Mouse (Mus musculus) liver, embryonic 11.5 days (tissue): ENCODE measurements around the gene Il22ra1. TPM values are rescaled to one million over a fixed set of nuclear protein-coding genes. Genes with fewer than 3 reads are reported as not detected.

Source experiments
- ATAC-seq: fragments of 200-750 bp; cut with Nextera tagmentation; replicated peaks from 2 replicates; pipeline ENCODE4 v1.8.0; 2017; ENCODE audit warnings: moderate number of reproducible peaks, mild to moderate bottlenecking, moderate TSS enrichment, moderate library complexity; ENCODE audit not compliant: low FRiP score
- DNase-seq: peaks from one replicate; pipeline ENCODE4 v3.0.0-alpha.2; 2017; ENCODE audit warnings: low spot score
- H3K27ac ChIP-seq: fragments of 300-500 bp; sonication (generic); 2 replicates; pipeline ENCODE4 v1.5.1; 2014; ENCODE audit warnings: mild to moderate bottlenecking, low read depth, low read length, control low read depth
- H3K27me3 ChIP-seq: fragments of 300-500 bp; sonication (generic); replicated peaks from 2 replicates; pipeline ENCODE4 v1.6.1; 2014; ENCODE audit warnings: low read length, mixed read lengths; ENCODE audit not compliant: control insufficient read depth, insufficient read depth
- H3K36me3 ChIP-seq: fragments of 300-500 bp; sonication (generic); 2 replicates; pipeline ENCODE4 v1.6.1; 2014; ENCODE audit warnings: mild to moderate bottlenecking, low read length, moderate library complexity, mixed read lengths; ENCODE audit not compliant: control insufficient read depth, insufficient read depth
- H3K4me1 ChIP-seq: fragments of 300-500 bp; sonication (generic); replicated peaks from 2 replicates; pipeline ENCODE4 v1.6.1; 2014; ENCODE audit warnings: low read length, mixed read lengths; ENCODE audit not compliant: control insufficient read depth, insufficient read depth
- H3K4me2 ChIP-seq: fragments of 300-500 bp; sonication (generic); 2 replicates; pipeline ENCODE4 v1.6.1; 2014; ENCODE audit warnings: mild to moderate bottlenecking, control low read depth, moderate library complexity
- H3K4me3 ChIP-seq: fragments of 300-500 bp; sonication (generic); 2 replicates; pipeline ENCODE4 v1.5.1; 2014; ENCODE audit warnings: low read depth, low read length, control low read depth
- H3K9ac ChIP-seq: fragments of 300-500 bp; sonication (generic); 2 replicates; pipeline ENCODE4 v1.6.1; 2014; ENCODE audit warnings: low read depth, low read length, control low read depth
- H3K9me3 ChIP-seq: fragments of 300-500 bp; sonication (generic); 2 replicates; pipeline ENCODE4 v1.6.1; 2016; ENCODE audit warnings: low read length, inconsistent platforms, mixed read lengths; ENCODE audit not compliant: control insufficient read depth
- WGBS: fragments of 180-500 bp; shearing (Covaris S2); extraction: QIAGEN DNeasy Blood & Tissue Kit; methylation state at CpG from one replicate; pipeline ENCODE4 v1.1.7; 2014; 5-methylcytosine and 5-hydroxymethylcytosine counted together
- polyA plus RNA-seq: library from polyadenylated mRNA; unstranded; fragments of >200 nt; fragmentation: Nextera tagmentation; extraction: Ambion mirVana; gene quantifications from 2 replicates; pipeline ENCODE4 v1.2.1, GENCODE M21; 2014

Il22ra1 gene
- polyA plus RNA-seq, 1 experiment from 2014 or later, result 0.10 TPM

- no peaks in the 10 kb centered on the region for H3K9me3 ChIP-seq
- H3K4me2 ChIP-seq, result no peak overlapping the region
- H3K27ac ChIP-seq, result no peak overlapping the region
- ATAC-seq (no peak), DNase-seq (no peak)
- H3K4me1 ChIP-seq, result peaks cover 2% of the 10 kb centered on the region; the same call in 1 of the 2 replicates
- H3K36me3 ChIP-seq, result no peaks in the 10 kb centered on the region
- H3K4me3 ChIP-seq, result no peak overlapping the region
- no peaks in the 10 kb centered on the region for H3K27me3 ChIP-seq
- H3K9ac ChIP-seq, result no peak overlapping the region
- WGBS, result 42% methylated on average over 4 of the region's 4 CpGs
Measured at GRCm38 (mm10) chr4:135758331-135758730, 30.4 kb downstream of the Il22ra1 start.

GRCm38 (mm10) chr4:135758825-135759224, 30.9 kb downstream of the Il22ra1 start:
- no peaks in the 10 kb centered on the region for H3K36me3 ChIP-seq
- no peaks in the 10 kb centered on the region; the same call in 1 of the 2 replicates for H3K4me1 ChIP-seq
- 38% methylated on average over 6 of the region's 6 CpGs for WGBS
- no peak for DNase-seq
- no peaks in the 10 kb centered on the region for H3K27me3 ChIP-seq
- no peak overlapping the region for H3K27ac ChIP-seq
- no peak overlapping the region for H3K9ac ChIP-seq
- no peak overlapping the region for H3K4me2 ChIP-seq
- ATAC-seq, result no peak
- no peaks in the 10 kb centered on the region for H3K9me3 ChIP-seq
- no peak overlapping the region for H3K4me3 ChIP-seq

- Histone ChIP-seq H3K27me3 (no peaks in the 10 kb centered on the region), H3K4me2 (no peak within 1 kb of the TSS), H3K27ac (no peak within 1 kb of the TSS), H3K4me3 (no peak within 1 kb of the TSS), H3K36me3 (no peaks in the 10 kb centered on the region), H3K9ac (no peak within 1 kb of the TSS), H3K4me1 (no peaks in the 10 kb centered on the region; the same call in 1 of the 2 replicates), H3K9me3 (no peaks in the 10 kb centered on the region)
- WGBS, result 58% methylated on average over 10 of the region's 10 CpGs
- ATAC-seq (no peak), DNase-seq (no peak)
Measured at GRCm38 (mm10) chr4:135759356-135759976, 31.5 kb downstream of the Il22ra1 start, which contains the start of gene Myom3. Gene Myom3, plus strand, starts transcription at chr4:135759715.

- no peaks in the 10 kb centered on the region for H3K9me3 ChIP-seq
- no peaks in the 10 kb centered on the region; the same call in 1 of the 2 replicates for H3K4me1 ChIP-seq
- DNase-seq (no peak), ATAC-seq (no peak)
- H3K27me3 ChIP-seq, result no peaks in the 10 kb centered on the region
- no peak overlapping the region for H3K4me2 ChIP-seq
- no peaks in the 10 kb centered on the region for H3K36me3 ChIP-seq
- H3K9ac ChIP-seq, result no peak overlapping the region
- WGBS, result 71% methylated on average over 8 of the region's 8 CpGs
- no peak overlapping the region for H3K4me3 ChIP-seq
- no peak overlapping the region for H3K27ac ChIP-seq
Measured at GRCm38 (mm10) chr4:135761048-135761447, 33.1 kb downstream of the Il22ra1 start.

- no peak overlapping the region for H3K9ac ChIP-seq
- no peak overlapping the region for H3K27ac ChIP-seq
- no peak overlapping the region for H3K4me2 ChIP-seq
- WGBS, result 83% methylated on average over 7 of the region's 7 CpGs
- no peaks in the 10 kb centered on the region; the same call in 1 of the 2 replicates for H3K4me1 ChIP-seq
- DNase-seq, result no peak
- no peaks in the 10 kb centered on the region for H3K27me3 ChIP-seq
- H3K9me3 ChIP-seq, result no peaks in the 10 kb centered on the region
- H3K36me3 ChIP-seq, result no peaks in the 10 kb centered on the region
- H3K4me3 ChIP-seq, result no peak overlapping the region
- ATAC-seq, result no peak
Measured at GRCm38 (mm10) chr4:135761569-135761968, 33.6 kb downstream of the Il22ra1 start.

GRCm38 (mm10) chr4:135762251-135762906, 34.4 kb downstream of the Il22ra1 start:
- ATAC-seq (peak; percentile 82), DNase-seq (peak; percentile 74)
- 8% methylated on average over 19 of the region's 19 CpGs for WGBS
- Histone ChIP-seq H3K4me1 (no peaks in the 10 kb centered on the region; the same call in 1 of the 2 replicates), H3K27me3 (no peaks in the 10 kb centered on the region), H3K9me3 (no peaks in the 10 kb centered on the region), H3K4me3 (peak overlapping the region; percentile 19; the same call in 1 of the 2 replicates), H3K9ac (no peak overlapping the region), H3K27ac (no peak overlapping the region), H3K4me2 (peak overlapping the region; percentile 70), H3K36me3 (no peaks in the 10 kb centered on the region)

GRCm38 (mm10) chr4:135764700-135765099, 36.7 kb downstream of the Il22ra1 start:
- H3K36me3 ChIP-seq, result no peaks in the 10 kb centered on the region
- H3K4me3 ChIP-seq, result no peak overlapping the region
- H3K27me3 ChIP-seq, result no peaks in the 10 kb centered on the region
- H3K4me2 ChIP-seq, result no peak overlapping the region
- ATAC-seq (no peak), DNase-seq (no peak)
- H3K9me3 ChIP-seq, result no peaks in the 10 kb centered on the region
- no peaks in the 10 kb centered on the region; the same call in 1 of the 2 replicates for H3K4me1 ChIP-seq
- H3K9ac ChIP-seq, result no peak overlapping the region
- WGBS, result 91% methylated on average over 13 of the region's 13 CpGs
- H3K27ac ChIP-seq, result no peak overlapping the region

- DNase-seq, result no peak
- H3K4me3 ChIP-seq, result no peak overlapping the region
- no peaks in the 10 kb centered on the region; the same call in 1 of the 2 replicates for H3K4me1 ChIP-seq
- ATAC-seq, result no peak
- no peak overlapping the region for H3K4me2 ChIP-seq
- no peaks in the 10 kb centered on the region for H3K9me3 ChIP-seq
- H3K36me3 ChIP-seq, result no peaks in the 10 kb centered on the region
- no peak overlapping the region for H3K9ac ChIP-seq
- 71% methylated on average over 8 of the region's 8 CpGs for WGBS
- H3K27me3 ChIP-seq, result no peaks in the 10 kb centered on the region
- H3K27ac ChIP-seq, result no peak overlapping the region
Measured at GRCm38 (mm10) chr4:135765707-135766106, 37.7 kb downstream of the Il22ra1 start.
